Mouse (Mus musculus) CH12F3 (cell line): Measurements from ENCODE around the gene Cela3a.

Source experiments
- in situ Hi-C: fragments of 300-500 bp; cut with MboI; formaldehyde crosslinking; loops from 2 replicates; pipeline ENCODE4 v1.14.3; 2020; ENCODE audit warnings: low sequenced_read_pairs

Cela3a gene

DNA sequence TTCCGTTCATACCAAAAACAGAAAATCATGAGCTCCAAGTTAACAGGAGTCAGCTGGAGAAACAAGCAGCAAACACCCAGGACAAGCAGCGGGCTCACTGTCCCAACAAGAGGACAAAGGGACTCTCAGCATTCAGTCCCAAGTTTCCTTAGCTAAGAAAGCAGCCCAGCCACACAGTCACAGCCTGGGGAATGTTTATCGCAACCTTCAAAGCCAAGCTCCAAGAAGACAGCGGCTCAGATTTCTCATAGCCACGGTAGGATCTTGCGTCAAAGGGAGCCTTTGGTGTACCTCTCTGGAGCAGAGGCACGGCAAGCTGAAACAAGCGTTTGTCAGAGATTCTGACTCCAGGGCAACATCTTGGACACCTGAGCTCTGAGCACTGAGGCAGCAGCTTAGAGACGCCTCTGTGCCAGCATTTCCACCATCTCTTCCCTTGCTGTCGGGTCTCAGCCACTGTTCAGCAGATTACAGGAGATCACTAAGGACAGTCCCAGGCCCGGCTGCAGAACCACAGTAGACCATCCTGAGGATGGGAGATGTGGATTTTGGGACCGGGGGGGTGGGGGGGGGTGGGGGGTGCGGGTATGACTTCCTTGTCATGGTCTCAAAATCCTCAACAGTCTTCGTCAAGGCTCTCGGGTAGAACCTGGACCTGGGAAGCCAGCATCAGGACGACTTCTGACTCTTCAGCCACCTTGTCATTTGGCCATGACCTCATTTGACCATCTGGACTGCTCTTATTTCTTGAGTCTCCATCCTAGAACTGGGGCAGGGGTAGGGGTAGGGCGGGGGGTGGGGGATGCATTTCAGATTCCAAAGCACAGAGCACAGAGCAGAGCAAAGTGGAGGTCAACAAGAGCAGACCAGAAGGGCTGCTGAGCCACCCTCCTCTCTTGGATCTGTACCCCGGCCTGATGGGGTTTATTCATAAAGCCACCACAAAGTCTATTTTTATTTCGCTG is 34.0 kb downstream of the Cela3a start:
- in situ Hi-C loops: no loop called here

DNA sequence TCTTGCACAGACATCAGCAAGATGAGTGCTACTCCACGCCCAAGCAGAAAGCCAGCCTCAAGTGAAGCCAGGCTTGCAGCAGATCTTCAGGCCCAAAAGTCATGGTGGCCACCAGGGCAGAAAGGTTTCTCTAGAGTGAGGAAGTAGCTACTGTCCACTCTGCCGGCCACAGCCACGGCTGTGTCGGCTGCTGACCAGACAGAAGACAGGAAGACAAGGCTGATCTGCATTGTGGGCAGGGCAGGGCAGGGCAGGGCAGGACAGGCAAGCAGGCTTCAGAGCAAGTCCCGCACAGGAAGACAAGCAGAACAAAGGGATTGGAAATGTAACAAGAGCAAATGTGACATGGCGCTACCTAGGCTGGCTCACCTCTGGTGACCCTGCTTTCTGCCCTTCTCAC is 35.9 kb downstream of the Cela3a start:
- in situ Hi-C loops: no loop called here

DNA sequence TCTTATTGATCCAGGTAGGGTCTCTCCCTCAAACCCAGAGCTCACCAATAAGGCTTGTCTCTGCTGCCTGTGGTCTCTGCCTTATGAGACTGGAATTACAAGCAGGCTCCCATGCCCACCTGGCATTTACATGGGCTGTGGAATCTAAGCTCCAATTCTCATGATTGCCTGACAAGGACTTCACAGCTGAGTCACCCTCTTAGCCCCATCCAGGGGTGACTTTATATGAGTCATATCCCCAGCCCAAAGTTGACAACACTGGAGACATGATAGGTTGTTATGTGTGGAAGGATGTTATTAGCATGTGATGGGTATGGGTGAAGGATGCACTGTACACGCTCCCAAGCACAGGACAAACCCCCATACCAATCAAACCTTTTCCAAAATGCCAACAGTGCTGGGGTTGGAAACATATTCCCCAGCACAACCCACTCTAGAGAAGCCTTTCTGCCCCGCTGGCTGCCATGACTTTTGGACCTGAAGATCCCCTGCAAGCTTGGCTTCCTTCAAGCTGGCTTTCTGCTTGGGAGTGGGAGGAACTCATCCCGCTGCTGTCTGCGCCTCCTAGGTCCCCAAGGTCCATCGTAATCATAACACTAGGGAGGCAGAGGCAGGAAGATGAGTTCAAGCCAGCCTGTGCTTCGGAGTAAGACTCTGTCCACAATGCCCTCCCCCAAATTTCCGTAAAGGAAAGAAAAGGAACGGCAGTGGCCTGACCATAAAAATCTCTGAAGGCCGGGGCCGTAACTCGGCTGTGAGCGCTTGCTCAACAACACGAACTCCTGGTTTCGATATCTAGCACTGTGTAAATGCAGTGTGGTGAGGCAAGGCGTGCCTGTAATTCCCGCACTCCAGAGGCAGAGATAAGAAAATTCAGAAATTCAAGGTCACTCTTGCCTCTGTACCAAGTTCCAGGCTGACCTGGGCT is 37.7 kb downstream of the Cela3a start:
- in situ Hi-C loops: no loop called here

DNA sequence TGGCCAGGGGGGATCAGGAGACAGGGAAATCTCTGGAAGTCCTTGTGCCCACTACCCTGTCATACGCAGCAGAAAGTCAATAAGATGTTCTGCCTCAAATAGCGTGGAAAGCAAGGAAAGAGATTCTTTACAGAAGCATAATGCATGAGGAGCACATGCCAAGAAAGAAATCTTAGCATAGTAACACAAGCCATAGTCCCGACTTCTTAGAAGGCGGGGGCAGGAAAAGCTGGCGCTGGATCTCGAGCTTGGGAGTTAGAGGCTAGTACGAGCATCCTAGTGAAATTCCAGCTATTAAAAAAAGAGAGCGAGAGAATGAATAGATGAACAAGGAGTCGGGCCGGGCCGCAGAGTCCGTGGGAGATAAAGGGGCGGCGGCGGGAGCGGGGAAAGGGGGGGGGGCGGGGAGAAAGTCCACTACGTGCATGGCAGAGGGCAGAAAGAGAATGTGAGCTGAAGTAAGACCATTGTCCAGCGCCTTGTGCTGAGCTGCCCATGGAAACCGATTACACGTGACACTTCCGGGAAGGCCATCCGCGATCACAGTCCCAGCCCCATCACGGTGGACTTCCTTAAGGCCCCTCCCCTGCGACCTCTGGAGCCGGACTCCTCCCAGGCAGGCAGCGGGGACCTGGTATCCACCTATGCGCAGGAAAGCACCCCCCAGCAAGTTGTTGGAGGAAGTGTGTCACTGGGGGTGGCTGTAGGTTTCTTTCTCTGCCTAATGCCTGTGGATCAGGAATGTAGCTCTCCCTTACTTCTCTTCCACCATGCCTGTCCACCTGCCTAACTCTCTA is 39.4 kb downstream of the Cela3a start:
- in situ Hi-C loops: no loop called here

DNA sequence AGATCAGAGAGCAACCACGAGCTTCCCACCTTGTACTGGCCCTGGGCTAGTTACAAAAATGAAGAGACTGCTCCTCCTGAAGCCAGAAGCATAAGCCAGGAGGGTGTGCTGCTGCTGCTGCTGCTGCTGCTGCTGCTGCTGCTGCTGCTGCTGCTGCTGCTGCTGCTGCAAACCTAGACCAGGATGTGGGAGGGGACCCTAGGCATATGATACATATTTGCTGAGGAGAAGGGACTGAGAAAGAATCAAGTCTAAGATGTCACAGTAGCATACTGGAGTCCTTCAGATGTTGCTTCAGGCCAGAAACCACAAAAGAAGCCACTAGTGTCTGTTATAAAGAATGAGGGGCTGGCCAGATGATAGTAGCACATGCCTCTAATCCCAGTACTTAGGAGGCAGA is 41.4 kb downstream of the Cela3a start:
- in situ Hi-C loops: no loop called here

DNA sequence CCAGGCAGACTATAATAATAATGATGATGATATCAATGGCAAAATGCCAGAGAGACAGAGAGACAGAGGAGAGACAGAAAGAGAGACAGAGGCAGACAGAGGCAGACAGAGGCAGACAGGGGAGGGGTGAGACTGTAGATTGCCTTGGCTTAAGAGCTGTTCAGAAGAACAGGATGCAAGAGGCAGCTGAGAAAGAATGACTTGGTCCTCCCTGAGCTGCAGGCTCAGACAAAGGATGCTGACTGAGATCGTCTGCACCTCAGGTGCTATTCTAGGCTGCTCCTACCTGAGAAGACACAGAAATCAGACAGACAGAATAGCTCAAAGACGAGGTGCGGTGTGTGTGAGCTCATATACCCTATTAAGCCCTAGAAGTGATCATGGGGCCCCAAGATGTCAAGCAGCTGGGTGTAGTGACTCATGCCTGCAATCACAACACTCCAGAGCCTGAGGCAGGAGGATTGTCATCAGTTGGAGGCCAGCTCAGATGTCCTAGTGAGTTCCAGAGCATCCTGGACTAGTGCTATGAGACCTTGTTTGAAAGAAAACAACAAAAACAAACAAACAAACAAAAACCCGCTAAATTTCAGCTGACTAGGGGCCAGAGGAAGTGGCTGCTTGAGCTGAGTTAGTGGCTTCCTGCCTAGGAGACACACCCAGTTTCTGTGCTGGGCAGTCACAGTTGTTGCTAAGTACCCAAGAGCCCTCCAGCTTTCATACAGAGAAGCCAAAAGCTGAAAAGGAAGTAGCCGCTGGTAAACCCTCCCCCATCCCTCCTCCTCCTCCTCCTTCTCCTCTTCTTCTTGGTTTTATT is 42.1 kb downstream of the Cela3a start:
- in situ Hi-C loops: no loop called here

DNA sequence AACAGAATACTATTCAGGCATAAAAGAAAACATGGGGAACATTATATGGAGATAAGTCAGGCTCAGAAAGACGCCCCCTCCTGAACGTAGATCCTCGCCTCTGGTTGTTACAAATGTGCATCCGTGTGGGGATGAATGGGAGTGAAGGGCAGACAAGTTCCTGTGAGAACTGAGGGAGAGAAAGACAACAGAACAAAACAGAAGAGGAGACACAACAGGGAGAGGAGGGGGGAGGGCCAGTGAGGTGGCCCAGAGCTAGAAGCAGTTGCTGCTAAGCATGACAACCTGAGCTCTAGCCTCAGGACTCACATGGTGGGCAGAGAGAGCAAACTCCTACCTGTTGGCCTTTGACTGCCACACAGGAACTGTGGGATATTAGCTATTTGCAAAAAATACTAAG is 43.5 kb downstream of the Cela3a start:
- in situ Hi-C loops: no loop called here

DNA sequence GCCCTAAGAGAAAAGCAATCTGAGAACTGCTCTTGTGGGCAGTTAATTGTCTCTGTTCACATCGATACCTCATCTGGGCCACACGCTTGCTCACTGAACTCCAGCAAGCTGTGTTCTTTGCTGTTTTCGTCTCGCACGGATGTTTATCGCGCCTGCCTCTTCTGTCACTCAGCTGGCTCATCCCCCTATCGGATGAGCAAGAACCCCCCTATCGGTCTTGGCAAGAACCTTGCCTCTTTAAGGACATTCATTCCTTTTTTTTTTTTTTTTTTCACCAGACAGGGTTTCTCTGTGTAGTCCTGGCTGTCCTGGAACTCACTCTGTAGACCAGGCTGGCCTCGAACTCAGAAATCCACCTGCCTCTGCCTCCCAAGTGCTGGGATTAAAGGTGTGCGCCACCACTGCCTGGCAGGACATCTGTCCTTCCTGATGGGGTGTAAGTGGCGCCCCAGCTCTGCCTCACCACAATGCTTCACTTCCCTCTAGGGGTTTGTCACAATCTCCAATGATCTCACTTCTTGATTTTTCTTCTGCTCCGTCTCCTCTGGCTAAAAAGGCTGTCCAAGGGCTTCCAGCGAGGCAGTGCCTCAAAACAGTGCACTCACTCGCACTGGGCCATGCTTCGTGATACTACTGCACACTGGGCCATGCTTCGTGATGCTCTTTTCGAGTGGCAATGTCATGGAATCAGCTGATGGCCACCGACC is 44.1 kb downstream of the Cela3a start:
- in situ Hi-C loops: no loop called here

DNA sequence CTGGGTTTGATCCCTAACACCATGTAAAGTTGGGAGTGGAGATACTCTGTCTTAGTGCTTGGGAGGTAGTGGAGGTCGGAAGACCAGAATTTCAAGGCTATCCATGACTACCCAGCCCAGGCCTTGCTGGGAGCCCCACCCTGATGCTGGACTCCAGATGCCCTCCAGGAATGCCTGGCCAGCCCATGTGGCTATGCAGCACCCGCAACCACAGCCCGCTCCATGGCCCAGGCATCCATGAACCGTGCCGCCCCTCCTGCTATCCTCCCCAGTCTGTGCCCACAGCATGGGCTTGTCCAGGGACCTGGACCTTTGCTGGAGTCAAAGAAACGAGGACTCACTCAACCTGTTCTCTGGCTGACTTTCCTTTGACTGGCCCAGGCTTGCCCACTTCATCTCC is 44.8 kb downstream of the Cela3a start:
- in situ Hi-C loops: no loop called here

DNA sequence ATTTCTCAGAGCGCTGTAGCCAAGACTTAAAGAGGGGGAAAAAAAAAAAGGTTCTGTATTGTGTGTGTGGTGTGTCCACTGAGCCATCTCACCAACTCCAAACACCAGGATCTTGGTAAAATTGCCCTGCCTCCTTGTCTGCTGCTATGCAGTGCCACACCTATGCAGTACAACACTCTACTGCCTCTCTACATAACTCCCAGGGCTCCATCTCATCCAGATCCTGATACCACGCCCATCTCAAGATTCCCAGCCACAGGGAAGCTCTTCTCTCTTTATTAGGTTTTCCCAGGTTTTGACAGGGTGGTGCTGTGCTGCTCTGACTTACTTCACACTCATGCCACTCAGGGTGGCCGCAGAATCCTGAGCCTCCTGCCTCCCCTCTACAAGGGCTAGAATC is 48.6 kb downstream of the Cela3a start:
- in situ Hi-C loops: no loop called here

DNA sequence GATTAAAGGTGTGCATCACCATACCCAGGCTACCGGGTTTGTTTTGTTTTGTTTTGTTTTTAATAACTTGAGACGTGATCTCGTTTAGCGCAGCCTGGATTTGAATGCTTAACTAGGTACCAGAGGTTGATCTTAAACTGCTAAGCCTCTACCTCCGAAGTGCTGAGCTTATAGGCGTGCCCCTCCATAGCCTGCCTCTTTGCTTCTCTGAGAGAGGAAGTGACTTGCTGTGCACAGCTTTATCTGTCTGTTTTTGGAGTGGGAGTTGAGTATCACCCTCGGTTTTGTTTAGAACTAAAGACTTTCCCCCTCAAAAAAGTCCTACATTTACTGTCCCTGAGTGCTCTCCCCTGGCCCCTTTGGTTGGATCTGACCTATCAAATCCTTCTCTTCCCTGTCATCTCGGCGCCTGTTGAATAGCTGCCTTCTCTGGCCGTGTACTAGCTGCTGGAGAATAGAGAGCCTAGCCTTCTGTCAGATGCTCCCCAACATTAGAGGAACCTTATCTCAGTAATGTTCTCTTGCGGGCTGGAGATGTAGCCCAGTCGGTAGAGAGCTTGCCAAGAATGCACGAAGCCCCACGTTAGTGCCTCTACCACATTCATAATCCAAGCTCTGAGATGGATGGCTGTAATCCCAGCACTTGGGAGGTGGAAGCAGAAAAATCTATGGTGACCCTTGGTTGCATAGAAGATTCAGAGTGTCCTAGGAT is 51.1 kb downstream of the Cela3a start:
- in situ Hi-C loops: no loop called here

DNA sequence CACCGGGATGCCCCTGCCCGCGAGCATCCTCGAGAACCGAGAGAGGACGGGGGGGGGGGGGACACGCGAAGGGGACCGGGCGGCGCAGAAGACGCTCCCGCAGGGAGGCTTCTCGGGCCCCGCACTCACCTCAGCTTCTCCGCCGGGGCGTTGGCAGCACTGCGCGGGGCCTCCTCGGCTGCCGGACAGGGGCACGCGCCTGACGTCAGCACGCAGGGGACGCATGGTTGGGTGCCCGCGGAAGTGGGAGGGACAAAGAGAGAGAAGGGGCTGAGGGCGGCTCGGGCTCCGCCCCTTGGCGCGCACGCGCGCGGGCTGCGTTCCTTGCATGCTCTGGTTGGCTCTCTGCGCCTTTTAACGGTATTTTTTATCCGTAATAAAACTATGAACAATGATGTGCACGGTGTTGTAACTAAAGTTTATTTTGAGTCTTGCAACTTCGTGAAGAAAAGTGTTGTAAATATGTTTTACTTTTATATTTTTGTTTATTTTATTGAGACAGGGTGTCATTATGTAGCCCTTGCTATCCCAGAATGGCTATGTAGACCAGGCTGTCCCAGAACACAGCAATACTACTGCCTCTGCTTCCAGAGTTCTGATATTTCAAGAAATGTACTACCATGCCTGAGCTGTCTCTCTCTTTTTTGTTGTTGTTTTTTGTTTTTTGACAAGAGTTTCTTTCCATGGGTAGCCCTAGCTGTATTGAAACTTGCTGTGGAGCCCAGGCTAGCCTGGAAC is 51.9 kb downstream of the Cela3a start, which contains the start of gene Cdc42:
Cdc42 (minus strand) TSS at position 204 of the 738 bp plus-strand sequence.
- in situ Hi-C loops: no loop called here

DNA sequence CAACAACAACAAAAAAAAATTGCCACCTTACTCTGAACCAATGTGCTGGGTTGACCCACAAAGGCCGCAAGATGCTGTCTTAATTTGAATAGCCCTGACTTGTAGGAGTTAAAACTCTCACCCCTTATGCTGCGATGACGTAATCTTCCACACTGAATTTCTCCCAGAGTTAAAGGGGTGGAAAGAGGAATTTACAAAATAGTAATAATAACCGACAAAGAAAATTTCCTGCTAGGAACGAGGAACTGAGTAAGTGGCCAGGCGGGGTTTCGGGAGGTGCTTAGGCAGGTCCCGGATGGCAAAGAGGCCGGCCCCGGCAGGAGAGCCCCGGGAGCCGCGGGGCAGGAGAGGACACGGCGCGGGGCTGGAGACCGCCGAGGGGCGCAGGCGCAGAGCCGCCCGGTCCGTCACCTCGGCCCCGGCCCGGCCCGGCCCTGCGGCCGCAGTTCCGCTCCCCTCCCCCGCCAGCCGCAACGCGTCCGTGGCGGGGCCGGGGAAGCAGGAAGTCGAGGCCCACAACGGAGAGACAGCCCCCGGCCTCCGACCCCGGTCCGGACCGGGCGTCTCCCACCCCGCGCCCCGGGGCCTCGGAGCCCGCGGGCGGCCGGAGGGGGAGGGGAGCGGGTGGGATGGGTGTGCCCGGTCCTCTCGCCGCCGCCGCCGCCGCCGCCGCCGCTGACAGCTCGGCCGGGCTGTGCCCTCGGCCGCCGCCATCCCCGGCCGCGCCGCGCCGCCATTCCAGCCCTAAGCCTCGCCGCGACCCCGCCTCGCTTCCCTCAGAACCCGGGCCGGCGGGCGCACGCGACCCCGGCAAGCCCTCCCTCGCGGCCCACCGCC is 52.7 kb downstream of the Cela3a start:
- in situ Hi-C loops: no loop called here
